Mouse (Mus musculus) megakaryocyte, embryonic 14.5 days (primary cell): ENCODE measurements around the gene Hdac2.

Source experiments
- FLI1 ChIP-seq: IDR thresholded peaks from 2 replicates; pipeline ENCODE4 v1.6.1; 2012; ENCODE audit warnings: low read length, inconsistent platforms, mixed read lengths
- GATA1 ChIP-seq: IDR thresholded peaks from 3 replicates; pipeline ENCODE4 v1.6.1; 2012; ENCODE audit warnings: mixed read lengths, low read length, inconsistent platforms, borderline replicate concordance

DNA sequence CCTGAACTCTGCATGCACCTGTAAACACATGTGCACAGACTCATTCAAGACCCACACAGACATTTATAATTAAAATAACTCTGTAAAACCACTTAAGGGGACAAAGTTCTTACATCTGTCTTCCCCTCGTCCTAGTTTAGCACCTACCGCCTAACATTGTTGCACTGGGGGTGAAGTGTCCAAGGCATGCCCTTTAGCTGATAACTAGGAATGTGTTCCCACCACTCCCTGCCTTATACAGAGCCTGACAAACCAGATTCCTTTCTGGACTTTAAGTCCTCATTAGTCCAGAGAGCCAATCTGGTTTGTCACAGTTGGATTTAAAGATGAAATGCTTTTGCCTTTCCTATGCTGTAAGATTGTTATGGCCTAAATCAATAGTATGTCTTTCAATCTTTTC, 41.9 kb downstream of the Hdac2 start:
- TF ChIP-seq FLI1: no peak
- no peak for TF ChIP-seq GATA1
